Mouse (Mus musculus): ENCODE measurements around the gene Agtpbp1. TPM values are rescaled to one million over a fixed set of nuclear protein-coding genes. Genes with fewer than 3 reads are reported as not detected.

The Agtpbp1 gene
- total and polyA plus RNA-seq, 3 experiments: 6.1 to 118 (median 73.3) TPM

DNA sequence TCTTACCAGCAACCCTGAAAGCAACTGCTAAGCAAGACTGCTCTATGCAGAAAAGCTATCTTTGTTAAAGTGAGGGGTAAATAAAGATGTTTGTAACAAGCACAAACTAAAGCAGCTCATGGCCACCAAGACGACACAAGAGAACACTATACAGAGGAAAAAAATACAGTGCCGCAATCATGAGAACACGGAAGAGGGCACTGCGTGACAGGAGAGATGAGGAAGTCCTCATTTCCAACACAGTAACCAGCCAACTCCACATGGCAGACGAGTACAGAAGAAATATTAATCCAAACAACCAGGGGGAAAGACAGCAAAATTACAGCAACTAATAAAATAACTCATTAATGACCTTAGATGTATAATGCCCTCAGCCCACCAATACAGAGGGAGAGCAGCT lies 115.3 kb downstream of the Agtpbp1 start:
- 0 out of 2 replicates have a peak, but pooled peaks cover 2% of the 10 kb centered on the region for H3K4me1 ChIP-seq (ENCODE audit: insufficient read depth, low read depth, low read length)
- ATAC-seq (ENCODE audit: extremely low read depth, insufficient number of reproducible peaks, low FRiP score, poor library complexity, severe bottlenecking) (no peak), DNase-seq (ENCODE audit: low spot score) (no peak)
- TF ChIP-seq GATA2 (IDR thresholded peaks at IDR 0.05; ENCODE audit: borderline replicate concordance, low read depth, low read length) (no peak), CTCF (IDR thresholded peaks at IDR 0.05; ENCODE audit: low read depth, low read length) (no peak), TAL1 (conservative IDR thresholded peaks at IDR 0.05; ENCODE audit: low read depth, low read length) (no peak), GATA1 (IDR thresholded peaks at IDR 0.05; ENCODE audit: borderline replicate concordance, low read length) (no peak), POLR2AphosphoS5 (IDR thresholded peaks at IDR 0.05; ENCODE audit: insufficient replicate concordance, low read depth, low read length) (no peak)
- H3K9me3 ChIP-seq (replicated peaks): no peaks in the 10 kb centered on the region
- H3K36me3 ChIP-seq (replicated peaks): peaks cover 97% of the 10 kb centered on the region
- H3K27me3 ChIP-seq (ENCODE audit: insufficient read depth, low read length): no peaks in the 10 kb centered on the region
- no peak overlapping the region for H3K4me3 ChIP-seq (ENCODE audit: low read depth, low read length)

DNA sequence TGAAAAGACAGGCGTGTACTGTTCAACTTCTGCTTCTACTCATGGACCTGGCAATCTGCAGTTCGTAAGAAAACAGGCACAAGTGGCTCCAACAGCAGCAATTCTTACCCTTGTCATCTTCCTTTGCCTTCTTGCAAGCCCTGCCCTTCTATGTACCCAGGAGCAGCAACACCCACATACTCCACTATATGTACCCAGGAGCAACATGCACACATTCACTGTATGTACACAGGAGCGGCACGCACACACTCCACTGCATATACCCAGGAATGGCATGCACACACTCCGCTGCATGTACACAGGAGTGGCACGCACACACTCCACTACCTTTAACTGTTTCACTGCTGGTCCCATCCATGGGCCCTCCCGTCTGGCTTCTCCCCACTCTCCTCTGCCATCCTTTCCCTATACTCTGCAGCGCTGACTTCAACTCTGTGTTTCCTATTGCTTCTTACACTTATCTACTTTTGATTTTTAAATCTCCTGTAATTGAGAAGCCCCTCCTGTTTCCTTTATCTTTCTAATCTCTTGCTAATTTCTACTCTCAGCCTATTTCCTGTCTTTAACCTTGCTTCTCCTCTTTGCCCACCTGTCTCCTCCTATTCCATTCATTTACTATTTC lies 116.7 kb downstream of the Agtpbp1 start:
- DNase-seq (ENCODE audit: low spot score) (no peak), ATAC-seq (ENCODE audit: extremely low read depth, insufficient number of reproducible peaks, low FRiP score, poor library complexity, severe bottlenecking) (no peak)
- no peaks in the 10 kb centered on the region for H3K9me3 ChIP-seq (replicated peaks)
- H3K27me3 ChIP-seq (ENCODE audit: insufficient read depth, low read length): no peaks in the 10 kb centered on the region
- no peak for TF ChIP-seq TAL1 (conservative IDR thresholded peaks at IDR 0.05; ENCODE audit: low read depth, low read length)
- no peak for TF ChIP-seq GATA2 (IDR thresholded peaks at IDR 0.05; ENCODE audit: borderline replicate concordance, low read depth, low read length)
- no peak for TF ChIP-seq CTCF (IDR thresholded peaks at IDR 0.05; ENCODE audit: low read depth, low read length)
- no peak for TF ChIP-seq GATA1 (IDR thresholded peaks at IDR 0.05; ENCODE audit: borderline replicate concordance, low read length)
- no peak for TF ChIP-seq POLR2AphosphoS5 (IDR thresholded peaks at IDR 0.05; ENCODE audit: insufficient replicate concordance, low read depth, low read length)
- H3K4me3 ChIP-seq (ENCODE audit: low read depth, low read length): no peak overlapping the region
- H3K4me1 ChIP-seq (ENCODE audit: insufficient read depth, low read depth, low read length): 0 out of 2 replicates have a peak, but pooled peaks cover 2% of the 10 kb centered on the region
- H3K36me3 ChIP-seq (replicated peaks): peaks cover 97% of the 10 kb centered on the region

DNA sequence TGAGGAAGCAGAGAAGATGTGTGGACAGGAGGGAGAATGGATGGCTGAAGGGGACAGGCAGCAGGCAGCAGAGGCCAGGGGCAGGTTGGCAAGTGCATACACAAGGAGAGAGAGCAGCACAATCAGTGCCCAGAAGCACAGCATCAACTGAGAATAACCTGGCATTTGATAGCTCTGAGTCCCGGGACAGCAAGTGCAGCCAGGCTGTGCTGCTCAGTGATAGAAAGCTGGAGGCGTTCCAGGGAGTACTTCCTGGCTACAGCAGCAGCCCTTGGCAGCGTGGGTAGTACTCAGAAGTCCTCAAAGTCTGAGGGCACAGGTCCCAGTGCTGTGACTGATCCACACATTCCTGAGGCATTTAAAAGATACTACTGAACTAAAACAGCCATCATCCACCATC lies 117.4 kb downstream of the Agtpbp1 start:
- Histone ChIP-seq H3K36me3 (replicated peaks) (peaks cover 96% of the 10 kb centered on the region), H3K27me3 (ENCODE audit: insufficient read depth, low read length) (no peaks in the 10 kb centered on the region), H3K4me3 (ENCODE audit: low read depth, low read length) (no peak overlapping the region), H3K9me3 (replicated peaks) (no peaks in the 10 kb centered on the region), H3K4me1 (ENCODE audit: insufficient read depth, low read depth, low read length) (0 out of 2 replicates have a peak, but pooled peaks cover 2% of the 10 kb centered on the region)
- no peak for DNase-seq (ENCODE audit: low spot score)
- ATAC-seq (ENCODE audit: extremely low read depth, insufficient number of reproducible peaks, low FRiP score, poor library complexity, severe bottlenecking): no peak
- TF ChIP-seq POLR2AphosphoS5 (IDR thresholded peaks at IDR 0.05; ENCODE audit: insufficient replicate concordance, low read depth, low read length): no peak
- no peak for TF ChIP-seq CTCF (IDR thresholded peaks at IDR 0.05; ENCODE audit: low read depth, low read length)
- no peak for TF ChIP-seq GATA2 (IDR thresholded peaks at IDR 0.05; ENCODE audit: borderline replicate concordance, low read depth, low read length)
- TF ChIP-seq TAL1 (conservative IDR thresholded peaks at IDR 0.05; ENCODE audit: low read depth, low read length): no peak
- TF ChIP-seq GATA1 (IDR thresholded peaks at IDR 0.05; ENCODE audit: borderline replicate concordance, low read length): no peak

DNA sequence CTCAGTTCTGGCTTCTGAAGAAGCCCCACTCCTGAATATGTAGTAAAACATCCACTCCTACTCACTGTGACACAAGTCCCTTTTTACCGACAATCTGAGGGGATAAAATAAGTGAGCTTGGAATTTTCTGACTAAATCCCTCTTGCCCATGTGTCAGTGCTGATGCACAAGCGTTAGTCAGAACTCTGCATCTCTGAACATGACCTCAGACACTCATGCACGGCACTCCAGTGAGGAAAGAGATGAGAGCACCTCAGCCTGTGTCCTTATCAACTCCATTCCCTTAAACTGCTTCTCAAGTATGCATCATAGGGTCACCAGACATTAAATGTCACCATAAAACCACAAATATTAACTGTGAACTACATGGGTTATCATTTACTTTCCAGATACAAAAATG lies 124.1 kb downstream of the Agtpbp1 start:
- Histone ChIP-seq H3K27me3 (ENCODE audit: insufficient read depth, low read length) (no peaks in the 10 kb centered on the region), H3K4me3 (ENCODE audit: low read depth, low read length) (no peak overlapping the region), H3K36me3 (replicated peaks) (peaks cover 98% of the 10 kb centered on the region), H3K4me1 (ENCODE audit: insufficient read depth, low read depth, low read length) (no peaks in the 10 kb centered on the region), H3K9me3 (replicated peaks) (no peaks in the 10 kb centered on the region)
- no peak for ATAC-seq (ENCODE audit: extremely low read depth, insufficient number of reproducible peaks, low FRiP score, poor library complexity, severe bottlenecking)
- no peak for TF ChIP-seq CTCF (IDR thresholded peaks at IDR 0.05; ENCODE audit: low read depth, low read length)
- TF ChIP-seq GATA2 (IDR thresholded peaks at IDR 0.05; ENCODE audit: borderline replicate concordance, low read depth, low read length): no peak
- no peak for TF ChIP-seq GATA1 (IDR thresholded peaks at IDR 0.05; ENCODE audit: borderline replicate concordance, low read length)
- no peak for TF ChIP-seq POLR2AphosphoS5 (IDR thresholded peaks at IDR 0.05; ENCODE audit: insufficient replicate concordance, low read depth, low read length)
- TF ChIP-seq TAL1 (conservative IDR thresholded peaks at IDR 0.05; ENCODE audit: low read depth, low read length): no peak
- no peak for DNase-seq (ENCODE audit: low spot score)

DNA sequence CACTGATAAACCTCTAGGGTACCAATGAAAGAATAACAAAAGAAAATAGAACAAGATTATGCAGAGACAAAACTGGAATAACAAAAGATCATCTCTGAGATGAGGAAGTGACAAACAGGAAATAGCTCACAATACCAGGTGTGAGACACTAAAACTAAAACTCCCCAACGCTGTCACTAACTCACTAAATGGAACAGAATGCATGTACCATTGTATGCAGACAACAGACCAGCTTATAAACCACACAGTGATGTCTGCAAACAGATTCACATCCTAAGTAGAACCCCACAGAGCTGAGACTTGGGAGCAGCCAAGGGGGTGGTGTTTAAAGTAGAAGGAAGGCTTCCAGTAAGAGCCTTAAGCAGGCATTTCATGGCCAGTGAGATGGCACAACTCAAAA lies 128.8 kb downstream of the Agtpbp1 start:
- ATAC-seq (ENCODE audit: extremely low read depth, insufficient number of reproducible peaks, low FRiP score, poor library complexity, severe bottlenecking): no peak
- no peak for TF ChIP-seq POLR2AphosphoS5 (IDR thresholded peaks at IDR 0.05; ENCODE audit: insufficient replicate concordance, low read depth, low read length)
- TF ChIP-seq GATA2 (IDR thresholded peaks at IDR 0.05; ENCODE audit: borderline replicate concordance, low read depth, low read length): no peak
- TF ChIP-seq TAL1 (conservative IDR thresholded peaks at IDR 0.05; ENCODE audit: low read depth, low read length): no peak
- TF ChIP-seq CTCF (IDR thresholded peaks at IDR 0.05; ENCODE audit: low read depth, low read length): no peak
- no peak for TF ChIP-seq GATA1 (IDR thresholded peaks at IDR 0.05; ENCODE audit: borderline replicate concordance, low read length)
- no peak for DNase-seq (ENCODE audit: low spot score)
- no peak overlapping the region for H3K4me3 ChIP-seq (ENCODE audit: low read depth, low read length)
- H3K36me3 ChIP-seq (replicated peaks): peaks cover 98% of the 10 kb centered on the region
- H3K27me3 ChIP-seq (ENCODE audit: insufficient read depth, low read length): no peaks in the 10 kb centered on the region
- no peaks in the 10 kb centered on the region for H3K4me1 ChIP-seq (ENCODE audit: insufficient read depth, low read depth, low read length)
- H3K9me3 ChIP-seq (replicated peaks): no peaks in the 10 kb centered on the region

DNA sequence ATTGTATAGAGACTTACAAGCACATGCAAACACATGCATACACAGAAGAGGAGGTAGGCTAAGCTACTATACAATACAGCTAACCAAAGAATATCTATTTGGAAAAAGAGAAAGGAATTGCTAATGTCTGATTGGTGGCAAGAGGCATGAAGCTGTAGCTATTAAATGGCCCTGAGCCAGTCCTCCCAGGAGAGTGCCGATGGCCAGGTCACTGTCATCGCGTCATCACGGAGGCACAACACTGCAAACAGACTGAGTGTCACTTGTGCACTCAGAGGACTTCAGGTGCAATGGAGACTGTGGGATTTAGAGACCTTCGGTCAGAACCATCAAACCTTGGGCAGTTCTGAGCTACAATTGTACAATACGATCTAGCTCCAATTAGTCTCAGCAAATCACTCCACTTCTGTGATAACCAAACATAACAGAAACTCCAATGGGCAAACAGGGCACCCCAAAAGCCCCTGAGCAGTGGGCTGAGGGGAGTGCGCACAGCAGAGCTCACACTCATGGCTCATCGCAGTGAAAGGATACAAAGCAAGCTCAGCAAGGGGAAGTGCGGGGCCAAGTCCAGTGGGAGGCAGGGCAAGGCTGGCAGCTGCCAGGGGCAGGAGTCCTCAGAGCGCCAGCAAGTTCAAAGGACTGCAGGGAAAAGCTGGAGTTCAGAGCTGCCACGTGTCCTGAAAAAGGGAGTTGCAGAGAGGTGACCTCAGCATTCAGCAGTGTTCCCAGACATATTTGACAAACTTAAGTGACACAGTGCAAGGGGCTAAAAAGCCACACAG lies 130.8 kb downstream of the Agtpbp1 start:
- Histone ChIP-seq H3K36me3 (replicated peaks) (peaks cover 96% of the 10 kb centered on the region), H3K4me1 (ENCODE audit: insufficient read depth, low read depth, low read length) (no peaks in the 10 kb centered on the region), H3K4me3 (ENCODE audit: low read depth, low read length) (no peak overlapping the region), H3K27me3 (ENCODE audit: insufficient read depth, low read length) (no peaks in the 10 kb centered on the region), H3K9me3 (replicated peaks) (no peaks in the 10 kb centered on the region)
- DNase-seq (ENCODE audit: low spot score) (no peak), ATAC-seq (ENCODE audit: extremely low read depth, insufficient number of reproducible peaks, low FRiP score, poor library complexity, severe bottlenecking) (no peak)
- no peak for TF ChIP-seq POLR2AphosphoS5 (IDR thresholded peaks at IDR 0.05; ENCODE audit: insufficient replicate concordance, low read depth, low read length)
- TF ChIP-seq TAL1 (conservative IDR thresholded peaks at IDR 0.05; ENCODE audit: low read depth, low read length): no peak
- TF ChIP-seq CTCF (IDR thresholded peaks at IDR 0.05; ENCODE audit: low read depth, low read length): no peak
- no peak for TF ChIP-seq GATA1 (IDR thresholded peaks at IDR 0.05; ENCODE audit: borderline replicate concordance, low read length)
- TF ChIP-seq GATA2 (IDR thresholded peaks at IDR 0.05; ENCODE audit: borderline replicate concordance, low read depth, low read length): no peak

Data from G1E (cell line).